Mouse (Mus musculus): ENCODE results near the gene 5330417H12Rik.

DNA sequence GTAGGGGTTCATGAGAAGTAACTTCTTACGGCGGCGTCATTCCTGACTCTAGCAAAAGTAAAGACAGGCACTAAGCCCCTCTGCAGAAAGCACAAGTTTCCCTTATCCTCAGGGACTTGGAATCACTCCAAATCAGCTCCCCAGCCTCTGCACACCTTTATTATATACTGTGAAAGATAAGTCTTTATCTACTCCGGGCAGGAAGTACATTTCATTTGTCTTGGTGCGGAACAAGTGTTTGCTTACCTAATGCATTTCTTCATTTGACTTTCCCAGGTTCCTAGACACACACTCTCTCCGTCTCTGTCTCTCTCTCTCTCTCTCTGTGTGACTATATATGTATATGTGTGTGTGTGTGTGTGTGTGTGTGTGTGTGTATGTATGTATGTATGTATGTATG, 38.7 kb upstream of the 5330417H12Rik start:
- TF ChIP-seq BHLHE40 (IDR thresholded peaks at IDR 0.05; ENCODE audit: borderline replicate concordance, low read depth, low read length), result no peak
- no peak for TF ChIP-seq GATA1 (IDR thresholded peaks at IDR 0.05; ENCODE audit: low read depth, low read length)
- TF ChIP-seq CTCF (IDR thresholded peaks at IDR 0.05 in 2 of 3, conservative IDR thresholded peaks at IDR 0.05 in 1 of 3; ENCODE audit: control insufficient read depth in 1 of 3, insufficient read depth in 1 of 3, low read depth in 2 of 3, low read length in 3 of 3, poor library complexity in 1 of 3, severe bottlenecking in 1 of 3), result no peak
- no peak for TF ChIP-seq USF2 (IDR thresholded peaks at IDR 0.05; ENCODE audit: borderline replicate concordance in 1 of 2, insufficient read depth in 1 of 2, low read depth in 1 of 2, low read length in 2 of 2)
- TF ChIP-seq HCFC1 (IDR thresholded peaks at IDR 0.05; ENCODE audit: low read depth, low read length), result no peak
- no peak for TF ChIP-seq SIN3A (IDR thresholded peaks at IDR 0.05; ENCODE audit: low read length)
- TF ChIP-seq POLR2A (IDR thresholded peaks at IDR 0.05; ENCODE audit: control insufficient read depth in 1 of 2, insufficient read depth in 1 of 2, low read depth in 1 of 2, low read length in 2 of 2, poor library complexity in 1 of 2), result no peak
- TF ChIP-seq JUND (IDR thresholded peaks at IDR 0.05; ENCODE audit: low read depth, low read length), result no peak
- TF ChIP-seq MYB (IDR thresholded peaks at IDR 0.05; ENCODE audit: low read depth, low read length), result no peak

Data from MEL (cell line).